50 mouse cellular contexts compared by ENCODE assay signal in genomic region chr4:137445881-137446280, GRCm38 (mm10). TPM values are rescaled to one million over a fixed set of nuclear protein-coding genes. Genes with fewer than 3 reads are reported as not detected.
"Had no signal": no experiment of that assay in that cellular context is flagged by ENCODE, and none has a peak within 500 bp of the region (broad histone marks: within the 10 kb centered on the region; RNA-seq: fewer than 3 reads in every experiment).

No protein-coding gene starts in this region.

- H3K4me2 ChIP-seq: heart, embryonic 11.5 days; heart, embryonic 13.5 days; heart, embryonic 15.5 days; hindbrain, embryonic 12.5 days; hindbrain, embryonic 13.5 days; hindbrain, embryonic 14.5 days; hindbrain, embryonic 15.5 days; intestine, embryonic 15.5 days; kidney, embryonic 15.5 days had no signal

- ATAC-seq: hindbrain, embryonic 16.5 days; hindbrain, postnatal 0 days; inflammation-experienced regulatory T-cells, adult 6 months; intestine, embryonic 15.5 days; intestine, embryonic 16.5 days; intestine, postnatal 0 days had no signal

- H3K27me3 ChIP-seq: heart, embryonic 13.5 days; heart, embryonic 15.5 days; hindbrain, embryonic 12.5 days; hindbrain, embryonic 13.5 days; hindbrain, embryonic 15.5 days; intestine, embryonic 15.5 days; kidney, embryonic 15.5 days had no signal

- DNase-seq: heart, postnatal 10 days; heart, postnatal 14 days; heart, postnatal 36 days; heart, postnatal 4 days; kidney, adult 11 months; kidney, adult 18-20 months; kidney, adult 2 months; kidney, adult 8-10 months; kidney, adult 9 months; kidney, postnatal 10 days; kidney, postnatal 14 days; kidney, postnatal 25 days; kidney, postnatal 36 days; kidney, postnatal 4 days; layer of hippocampus, adult 9-11 months; layer of hippocampus, postnatal 36 days had no signal

- H3K9ac ChIP-seq: heart, embryonic 13.5 days; heart, embryonic 15.5 days; hindbrain, embryonic 12.5 days; hindbrain, embryonic 13.5 days; hindbrain, embryonic 14.5 days; hindbrain, embryonic 15.5 days; intestine, embryonic 15.5 days; kidney, embryonic 15.5 days had no signal

- H3K36me3 ChIP-seq: heart, embryonic 10.5 days; heart, embryonic 13.5 days; heart, embryonic 15.5 days; hindbrain, embryonic 10.5 days; hindbrain, embryonic 12.5 days; hindbrain, embryonic 13.5 days; hindbrain, embryonic 15.5 days; intestine, embryonic 15.5 days; kidney, embryonic 15.5 days had no signal

- H3K4me3 ChIP-seq: heart, embryonic 10.5 days; heart, embryonic 13.5 days; heart, embryonic 15.5 days; hindbrain, embryonic 10.5 days; hindbrain, embryonic 12.5 days; hindbrain, embryonic 13.5 days; hindbrain, embryonic 15.5 days; intestine, embryonic 15.5 days; kidney, embryonic 15.5 days; layer of hippocampus, adult 2 months had no signal

- H3K9me3 ChIP-seq: heart, embryonic 10.5 days; heart, embryonic 15.5 days; hindbrain, embryonic 10.5 days; hindbrain, embryonic 12.5 days; hindbrain, embryonic 13.5 days; hindbrain, embryonic 15.5 days; intestine, embryonic 15.5 days; kidney, embryonic 15.5 days had no signal

- H3K27ac ChIP-seq: heart, embryonic 10.5 days; heart, embryonic 13.5 days; heart, embryonic 15.5 days; hindbrain, embryonic 10.5 days; hindbrain, embryonic 12.5 days; hindbrain, embryonic 13.5 days; hindbrain, embryonic 14.5 days; hindbrain, embryonic 15.5 days; hindbrain, postnatal 0 days; intestine, embryonic 15.5 days; kidney, embryonic 15.5 days; kidney, postnatal 0 days; layer of hippocampus, adult 2 months had no signal

RNA-seq across cellular contexts. Expression of gene 1700013G24Rik, which starts 7.2 kb away (rescaled TPM):
- total RNA-seq: heart, postnatal 10 days; heart, postnatal 14 days; heart, postnatal 25 days; heart, postnatal 36 days; heart, postnatal 4 days; hematopoietic stem cell, adult 5-6 weeks; hindbrain, postnatal 0 days; layer of hippocampus, adult 18-20 months; layer of hippocampus, adult 2 months; layer of hippocampus, adult 8-10 months; layer of hippocampus, postnatal 10 days; layer of hippocampus, postnatal 14 days; layer of hippocampus, postnatal 25 days; layer of hippocampus, postnatal 36 days; left cerebral cortex, adult 18-20 months had no signal
- polyA plus RNA-seq: heart, embryonic 10.5 days; heart, embryonic 11.5 days; heart, embryonic 13.5 days; heart, embryonic 14.5 days; heart, embryonic 15.5 days; heart, embryonic 16.5 days; heart, postnatal 0 days; hindbrain, embryonic 10.5 days; hindbrain, embryonic 11.5 days; hindbrain, embryonic 12.5 days; hindbrain, embryonic 13.5 days; hindbrain, embryonic 14.5 days; hindbrain, embryonic 15.5 days; hindbrain, embryonic 16.5 days; hindbrain, postnatal 0 days; inflammation-experienced regulatory T-cells, adult 6 months; intestine, embryonic 14.5 days; intestine, embryonic 15.5 days; intestine, embryonic 16.5 days; intestine, postnatal 0 days; kidney, embryonic 14.5 days; kidney, embryonic 15.5 days; kidney, embryonic 16.5 days; kidney, postnatal 0 days; large intestine, adult 2 months had no signal

RNA-seq across cellular contexts. Expression of gene Cela3b, which starts 15.5 kb away (rescaled TPM):
- total RNA-seq: heart, postnatal 10 days; heart, postnatal 14 days; heart, postnatal 25 days; heart, postnatal 36 days; heart, postnatal 4 days; hematopoietic stem cell, adult 5-6 weeks; hindbrain, postnatal 0 days; layer of hippocampus, adult 18-20 months; layer of hippocampus, adult 2 months; layer of hippocampus, adult 8-10 months; layer of hippocampus, postnatal 10 days; layer of hippocampus, postnatal 14 days; layer of hippocampus, postnatal 25 days; layer of hippocampus, postnatal 36 days; left cerebral cortex, adult 18-20 months had no signal
- polyA plus RNA-seq: heart, embryonic 10.5 days; heart, embryonic 11.5 days; heart, embryonic 13.5 days; heart, embryonic 14.5 days; heart, embryonic 15.5 days; heart, postnatal 0 days; hindbrain, embryonic 10.5 days; hindbrain, embryonic 11.5 days; hindbrain, embryonic 12.5 days; hindbrain, embryonic 13.5 days; hindbrain, embryonic 14.5 days; hindbrain, embryonic 15.5 days; hindbrain, embryonic 16.5 days; hindbrain, postnatal 0 days; inflammation-experienced regulatory T-cells, adult 6 months; kidney, adult 2 months; kidney, embryonic 14.5 days; kidney, embryonic 15.5 days; kidney, embryonic 16.5 days; kidney, postnatal 0 days had no signal

RNA-seq across cellular contexts. Expression of gene Hspg2, which starts 22.7 kb away (rescaled TPM):
- total RNA-seq: hematopoietic stem cell, adult 5-6 weeks had no signal
- polyA plus RNA-seq: inflammation-experienced regulatory T-cells, adult 6 months had no signal

RNA-seq across cellular contexts. Expression of gene Cela3a, which starts 36.3 kb away (rescaled TPM):
- total RNA-seq: heart, postnatal 10 days; heart, postnatal 14 days; heart, postnatal 25 days; heart, postnatal 36 days; heart, postnatal 4 days; hematopoietic stem cell, adult 5-6 weeks; hindbrain, postnatal 0 days; layer of hippocampus, adult 18-20 months; layer of hippocampus, adult 2 months; layer of hippocampus, adult 8-10 months; layer of hippocampus, postnatal 10 days; layer of hippocampus, postnatal 14 days; layer of hippocampus, postnatal 25 days; layer of hippocampus, postnatal 36 days; left cerebral cortex, adult 18-20 months had no signal
- polyA plus RNA-seq: heart, embryonic 10.5 days; heart, embryonic 11.5 days; heart, embryonic 13.5 days; heart, embryonic 14.5 days; heart, embryonic 15.5 days; heart, embryonic 16.5 days; heart, postnatal 0 days; hindbrain, embryonic 10.5 days; hindbrain, embryonic 11.5 days; hindbrain, embryonic 12.5 days; hindbrain, embryonic 13.5 days; hindbrain, embryonic 14.5 days; hindbrain, embryonic 15.5 days; hindbrain, embryonic 16.5 days; hindbrain, postnatal 0 days; inflammation-experienced regulatory T-cells, adult 6 months; intestine, embryonic 14.5 days; intestine, embryonic 15.5 days; intestine, postnatal 0 days; kidney, adult 2 months; kidney, embryonic 14.5 days; kidney, embryonic 15.5 days; kidney, embryonic 16.5 days; kidney, postnatal 0 days; large intestine, adult 2 months had no signal
